Mouse (Mus musculus): Measurements from ENCODE around the gene Kirrel. TPM values are rescaled to one million over a fixed set of nuclear protein-coding genes. Genes with fewer than 3 reads are reported as not detected.
"Not testable (repeated sequence)": the region's sequence is repeated elsewhere in the genome, so short reads cannot be mapped to it uniquely, and the experiment has no call there.

Kirrel gene
- polyA plus RNA-seq, 1 experiment from 2014 or later = 4.4 TPM

- H3K27ac ChIP-seq (ENCODE audit: low read depth, low read length) = no peak overlapping the region
- no peaks in the 10 kb centered on the region for H3K36me3 ChIP-seq (ENCODE audit: control insufficient read depth, insufficient read depth, low read length)
- no peak overlapping the region for H3K9ac ChIP-seq (ENCODE audit: low read depth, low read length)
- H3K4me3 ChIP-seq (ENCODE audit: low read length) = no peak overlapping the region
- H3K9me3 ChIP-seq (ENCODE audit: control insufficient read depth, low read length) = no peaks in the 10 kb centered on the region
- no peaks in the 10 kb centered on the region for H3K4me1 ChIP-seq (ENCODE audit: control insufficient read depth, insufficient read depth, low read depth, low read length)
- no peak overlapping the region for H3K4me2 ChIP-seq (ENCODE audit: low read length)
- 83% methylated on average over 6 of the region's 6 CpGs for WGBS
- ATAC-seq = no peak
- H3K27me3 ChIP-seq (replicated peaks; ENCODE audit: control insufficient read depth, insufficient read depth, low read length) = no peaks in the 10 kb centered on the region
These were observed 50.8 kb downstream of the Kirrel start for GRCm38 (mm10) chr3:87123795-87124194.

GRCm38 (mm10) chr3:87118214-87118613, 56.3 kb downstream of the Kirrel start:
- H3K4me1 ChIP-seq (ENCODE audit: control insufficient read depth, insufficient read depth, low read depth, low read length) = peaks cover 2% of the 10 kb centered on the region; the same call in 1 of the 2 replicates
- no peaks in the 10 kb centered on the region for H3K27me3 ChIP-seq (replicated peaks; ENCODE audit: control insufficient read depth, insufficient read depth, low read length)
- H3K4me2 ChIP-seq (ENCODE audit: low read length) = no peak overlapping the region
- 53% methylated on average over 9 of the region's 9 CpGs for WGBS
- no peak overlapping the region for H3K4me3 ChIP-seq (ENCODE audit: low read length)
- no peak overlapping the region for H3K9ac ChIP-seq (ENCODE audit: low read depth, low read length)
- peak overlapping the region; percentile 14; the same call in 1 of the 2 replicates for H3K27ac ChIP-seq (ENCODE audit: low read depth, low read length)
- H3K9me3 ChIP-seq (ENCODE audit: control insufficient read depth, low read length) = no peaks in the 10 kb centered on the region
- ATAC-seq = peak; percentile 65
- no peaks in the 10 kb centered on the region for H3K36me3 ChIP-seq (ENCODE audit: control insufficient read depth, insufficient read depth, low read length)

- 71% methylated on average over 12 of the region's 12 CpGs for WGBS
- H3K4me2 ChIP-seq (ENCODE audit: low read length) = no peak overlapping the region
- no peaks in the 10 kb centered on the region for H3K27me3 ChIP-seq (replicated peaks; ENCODE audit: control insufficient read depth, insufficient read depth, low read length)
- H3K36me3 ChIP-seq (ENCODE audit: control insufficient read depth, insufficient read depth, low read length) = no peaks in the 10 kb centered on the region
- peak; percentile 8; the same call in 1 of the 2 replicates for ATAC-seq
- H3K9me3 ChIP-seq (ENCODE audit: control insufficient read depth, low read length) = no peaks in the 10 kb centered on the region
- no peak overlapping the region for H3K4me3 ChIP-seq (ENCODE audit: low read length)
- H3K4me1 ChIP-seq (ENCODE audit: control insufficient read depth, insufficient read depth, low read depth, low read length) = peaks cover 2% of the 10 kb centered on the region; the same call in 1 of the 2 replicates
- no peak overlapping the region for H3K9ac ChIP-seq (ENCODE audit: low read depth, low read length)
- peak overlapping the region; percentile 42; the same call in 1 of the 2 replicates for H3K27ac ChIP-seq (ENCODE audit: low read depth, low read length)
These were observed 56.9 kb downstream of the Kirrel start for GRCm38 (mm10) chr3:87117632-87118031.

- Histone ChIP-seq H3K36me3 (ENCODE audit: control insufficient read depth, insufficient read depth, low read length) (no peaks in the 10 kb centered on the region), H3K4me1 (ENCODE audit: control insufficient read depth, insufficient read depth, low read depth, low read length) (peaks cover 2% of the 10 kb centered on the region; the same call in 1 of the 2 replicates), H3K9ac (ENCODE audit: low read depth, low read length) (no peak overlapping the region), H3K4me2 (ENCODE audit: low read length) (no peak overlapping the region), H3K4me3 (ENCODE audit: low read length) (no peak overlapping the region), H3K27me3 (replicated peaks; ENCODE audit: control insufficient read depth, insufficient read depth, low read length) (no peaks in the 10 kb centered on the region), H3K9me3 (ENCODE audit: control insufficient read depth, low read length) (no peaks in the 10 kb centered on the region), H3K27ac (ENCODE audit: low read depth, low read length) (0 out of 2 replicates have a peak overlapping the region, but pooled peaks have one; percentile 14)
- WGBS = 81% methylated on average over 6 of the region's 6 CpGs
- ATAC-seq = no peak
These were observed 58.6 kb downstream of the Kirrel start for GRCm38 (mm10) chr3:87115726-87116540.

- H3K27me3 ChIP-seq (replicated peaks; ENCODE audit: control insufficient read depth, insufficient read depth, low read length) = no peaks in the 10 kb centered on the region
- no peak overlapping the region for H3K4me2 ChIP-seq (ENCODE audit: low read length)
- no peak overlapping the region for H3K4me3 ChIP-seq (ENCODE audit: low read length)
- no peak overlapping the region for H3K9ac ChIP-seq (ENCODE audit: low read depth, low read length)
- peaks cover 2% of the 10 kb centered on the region; the same call in 1 of the 2 replicates for H3K4me1 ChIP-seq (ENCODE audit: control insufficient read depth, insufficient read depth, low read depth, low read length)
- H3K27ac ChIP-seq (ENCODE audit: low read depth, low read length) = no peak overlapping the region
- WGBS = 76% methylated on average over 8 of the region's 8 CpGs
- ATAC-seq = no peak
- no peaks in the 10 kb centered on the region for H3K36me3 ChIP-seq (ENCODE audit: control insufficient read depth, insufficient read depth, low read length)
- H3K9me3 ChIP-seq (ENCODE audit: control insufficient read depth, low read length) = no peaks in the 10 kb centered on the region
These were observed 59.3 kb downstream of the Kirrel start for GRCm38 (mm10) chr3:87115271-87115670.

GRCm38 (mm10) chr3:87114801-87115200, 59.7 kb downstream of the Kirrel start:
- 76% methylated on average over 9 of the region's 9 CpGs for WGBS
- no peak overlapping the region for H3K9ac ChIP-seq (ENCODE audit: low read depth, low read length)
- peaks cover 2% of the 10 kb centered on the region; the same call in 1 of the 2 replicates for H3K4me1 ChIP-seq (ENCODE audit: control insufficient read depth, insufficient read depth, low read depth, low read length)
- H3K27ac ChIP-seq (ENCODE audit: low read depth, low read length) = no peak overlapping the region
- no peaks in the 10 kb centered on the region for H3K27me3 ChIP-seq (replicated peaks; ENCODE audit: control insufficient read depth, insufficient read depth, low read length)
- H3K4me3 ChIP-seq (ENCODE audit: low read length) = no peak overlapping the region
- no peaks in the 10 kb centered on the region for H3K9me3 ChIP-seq (ENCODE audit: control insufficient read depth, low read length)
- ATAC-seq = no peak
- no peak overlapping the region for H3K4me2 ChIP-seq (ENCODE audit: low read length)
- H3K36me3 ChIP-seq (ENCODE audit: control insufficient read depth, insufficient read depth, low read length) = no peaks in the 10 kb centered on the region

GRCm38 (mm10) chr3:87113881-87114280, 60.7 kb downstream of the Kirrel start:
- not testable (repeated sequence) for H3K36me3 ChIP-seq (ENCODE audit: control insufficient read depth, insufficient read depth, low read length); H3K9ac ChIP-seq (ENCODE audit: low read depth, low read length); H3K4me2 ChIP-seq (ENCODE audit: low read length); H3K9me3 ChIP-seq (ENCODE audit: control insufficient read depth, low read length); H3K27me3 ChIP-seq (replicated peaks; ENCODE audit: control insufficient read depth, insufficient read depth, low read length); H3K27ac ChIP-seq (ENCODE audit: low read depth, low read length); H3K4me3 ChIP-seq (ENCODE audit: low read length); ATAC-seq; H3K4me1 ChIP-seq (ENCODE audit: control insufficient read depth, insufficient read depth, low read depth, low read length)
- WGBS = 64% methylated on average over 1 of the region's 1 CpGs

- WGBS = 64% methylated on average over 3 of the region's 3 CpGs
- ATAC-seq = no peak
- Histone ChIP-seq H3K9ac (ENCODE audit: low read depth, low read length) (no peak overlapping the region), H3K27me3 (replicated peaks; ENCODE audit: control insufficient read depth, insufficient read depth, low read length) (no peaks in the 10 kb centered on the region), H3K4me3 (ENCODE audit: low read length) (no peak overlapping the region), H3K4me1 (ENCODE audit: control insufficient read depth, insufficient read depth, low read depth, low read length) (peaks cover 2% of the 10 kb centered on the region; the same call in 1 of the 2 replicates), H3K36me3 (ENCODE audit: control insufficient read depth, insufficient read depth, low read length) (no peaks in the 10 kb centered on the region), H3K9me3 (ENCODE audit: control insufficient read depth, low read length) (no peaks in the 10 kb centered on the region), H3K27ac (ENCODE audit: low read depth, low read length) (no peak overlapping the region), H3K4me2 (ENCODE audit: low read length) (no peak overlapping the region)
These were observed 62.3 kb downstream of the Kirrel start for GRCm38 (mm10) chr3:87112264-87112663.

- 91% methylated on average over 2 of the region's 2 CpGs for WGBS
These were observed 69.7 kb downstream of the Kirrel start for GRCm38 (mm10) chr3:87104856-87105255.

More at GRCm38 (mm10) chr3:87104856-87105255, 69.7 kb downstream of the Kirrel start:
- Histone ChIP-seq H3K9me3 (ENCODE audit: control insufficient read depth, low read length) (no peaks in the 10 kb centered on the region), H3K4me1 (ENCODE audit: control insufficient read depth, insufficient read depth, low read depth, low read length) (peaks cover 13% of the 10 kb centered on the region), H3K36me3 (ENCODE audit: control insufficient read depth, insufficient read depth, low read length) (no peaks in the 10 kb centered on the region), H3K4me3 (ENCODE audit: low read length) (no peak overlapping the region), H3K27ac (ENCODE audit: low read depth, low read length) (no peak overlapping the region), H3K27me3 (replicated peaks; ENCODE audit: control insufficient read depth, insufficient read depth, low read length) (no peaks in the 10 kb centered on the region), H3K9ac (ENCODE audit: low read depth, low read length) (no peak overlapping the region), H3K4me2 (ENCODE audit: low read length) (no peak overlapping the region)
- no peak for ATAC-seq
